Mouse (Mus musculus) kidney, adult 2 months (tissue): ENCODE measurements around the gene BC024978. TPM values are rescaled to one million over a fixed set of nuclear protein-coding genes. Genes with fewer than 3 reads are reported as not detected.

Experiments used
- DNase-seq: peaks from one replicate; pipeline ENCODE4 v3.0.0; 2021
- H3K27ac ChIP-seq: fragments of 200-500 bp; 2 replicates; pipeline ENCODE4 v1.5.1; 2012; ENCODE audit warnings: low read depth, low read length, control low read depth, inconsistent platforms; ENCODE audit not compliant: insufficient read depth
- H3K27me3 ChIP-seq: fragments of 200-500 bp; replicated peaks from 2 replicates; pipeline ENCODE4 v1.6.1; 2012; ENCODE audit warnings: mild to moderate bottlenecking, moderate library complexity, low read length, inconsistent platforms; ENCODE audit not compliant: control insufficient read depth, insufficient read depth
- H3K36me3 ChIP-seq: fragments of 200-500 bp; 2 replicates; pipeline ENCODE4 v1.6.1; 2012; ENCODE audit warnings: mild to moderate bottlenecking, moderate library complexity, low read length, inconsistent platforms; ENCODE audit not compliant: control insufficient read depth, insufficient read depth
- H3K4me1 ChIP-seq: fragments of 200-500 bp; 2 replicates; pipeline ENCODE4 v1.6.1; 2011; ENCODE audit warnings: low read length; ENCODE audit not compliant: control insufficient read depth, insufficient read depth
- H3K4me3 ChIP-seq: fragments of 200-500 bp; 2 replicates; pipeline ENCODE4 v1.5.1; 2011; ENCODE audit warnings: mild to moderate bottlenecking, low read depth, low read length, control low read depth; ENCODE audit not compliant: insufficient read depth
- CTCF ChIP-seq: fragments of 200-500 bp; conservative IDR thresholded peaks from 2 replicates; pipeline ENCODE4 v1.5.1; 2011; ENCODE audit warnings: low read depth, mild to moderate bottlenecking, control low read depth, low read length, moderate library complexity, mixed read lengths; ENCODE audit not compliant: insufficient read depth, insufficient read length
- POLR2A ChIP-seq: fragments of 200-500 bp; IDR thresholded peaks from one replicate; pipeline ENCODE4 v1.6.1; 2011; ENCODE audit warnings: low read depth, low read length, control low read depth
- WGBS: fragments of 180-500 bp; shearing (Covaris S2); methylation state at CpG from one replicate; pipeline ENCODE4 v1.1.7; 2018; 5-methylcytosine and 5-hydroxymethylcytosine counted together
- polyA plus RNA-seq: library from polyadenylated mRNA; depleted of rRNA; stranded (reverse); fragments of >200 nt; gene quantifications from 2 replicates; pipeline ENCODE4 v1.2.3, GENCODE M21; 2012; rRNA removed

The BC024978 gene
- polyA plus RNA-seq, 1 experiment = 9.6 TPM

- no peaks in the 10 kb centered on the region for H3K36me3 ChIP-seq
- TF ChIP-seq POLR2A (no peak), CTCF (no peak)
- H3K27me3 ChIP-seq = no peaks in the 10 kb centered on the region
- no peaks in the 10 kb centered on the region for H3K4me1 ChIP-seq
- no peak overlapping the region for H3K27ac ChIP-seq
- no peak overlapping the region for H3K4me3 ChIP-seq
- DNase-seq = no peak
- 79% methylated on average over 6 of the region's 6 CpGs for WGBS
Measured at GRCm38 (mm10) chr7:27251946-27252345, 56.4 kb downstream of the BC024978 start.

GRCm38 (mm10) chr7:27255721-27256120, 60.1 kb downstream of the BC024978 start:
- Histone ChIP-seq H3K27ac (no peak overlapping the region), H3K27me3 (no peaks in the 10 kb centered on the region), H3K36me3 (no peaks in the 10 kb centered on the region), H3K4me1 (peaks cover 4% of the 10 kb centered on the region), H3K4me3 (no peak overlapping the region)
- 52% methylated on average over 3 of the region's 3 CpGs for WGBS
- TF ChIP-seq POLR2A (no peak), CTCF (peak; percentile 80)
- peak; percentile 78 for DNase-seq

DNA sequence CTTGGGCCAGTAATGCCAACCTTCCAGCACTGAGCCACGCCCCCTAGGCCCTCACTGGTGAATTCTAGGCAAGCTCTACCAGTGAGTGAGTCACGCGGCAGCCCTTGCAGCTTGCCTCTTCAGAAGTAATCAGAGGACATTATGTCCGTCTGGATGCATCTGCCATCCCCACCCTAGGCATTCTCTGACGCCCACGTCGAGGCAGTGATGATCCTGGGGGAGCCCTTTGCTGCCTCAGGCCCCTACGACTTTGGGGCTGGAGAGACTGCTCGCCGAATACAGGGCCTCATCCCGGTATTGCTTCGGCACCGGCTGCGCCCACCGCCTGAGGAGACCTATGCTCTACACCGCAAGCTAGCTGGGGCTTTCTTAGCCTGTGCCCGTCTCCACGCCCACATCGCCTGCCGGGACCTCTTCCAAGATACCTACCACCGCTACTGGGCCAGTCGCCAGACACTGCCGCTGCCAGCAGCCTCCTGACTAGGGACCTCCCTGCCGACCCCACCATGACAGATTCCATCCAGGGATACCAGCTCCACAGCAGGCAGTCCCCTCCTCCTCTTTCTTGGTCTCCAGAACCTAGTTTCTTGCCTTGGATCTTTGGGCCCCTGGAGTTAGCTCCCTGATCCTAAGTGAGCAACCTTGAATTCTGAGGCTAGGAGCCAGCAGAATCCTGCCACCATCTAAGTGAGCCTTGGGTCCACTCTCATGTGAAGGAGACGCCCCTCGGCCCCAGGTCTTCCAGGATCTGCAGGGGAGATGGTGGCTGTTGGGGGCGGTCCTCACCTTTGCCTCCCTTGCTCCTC, 61.7 kb downstream of the BC024978 start:
- peak; percentile 59 for DNase-seq
- Histone ChIP-seq H3K27me3 (no peaks in the 10 kb centered on the region), H3K4me3 (no peak overlapping the region), H3K4me1 (peaks cover 4% of the 10 kb centered on the region), H3K36me3 (no peaks in the 10 kb centered on the region), H3K27ac (no peak overlapping the region)
- TF ChIP-seq POLR2A = no peak
- TF ChIP-seq CTCF = no peak
- WGBS = 38% methylated on average over 27 of the region's 27 CpGs

DNA sequence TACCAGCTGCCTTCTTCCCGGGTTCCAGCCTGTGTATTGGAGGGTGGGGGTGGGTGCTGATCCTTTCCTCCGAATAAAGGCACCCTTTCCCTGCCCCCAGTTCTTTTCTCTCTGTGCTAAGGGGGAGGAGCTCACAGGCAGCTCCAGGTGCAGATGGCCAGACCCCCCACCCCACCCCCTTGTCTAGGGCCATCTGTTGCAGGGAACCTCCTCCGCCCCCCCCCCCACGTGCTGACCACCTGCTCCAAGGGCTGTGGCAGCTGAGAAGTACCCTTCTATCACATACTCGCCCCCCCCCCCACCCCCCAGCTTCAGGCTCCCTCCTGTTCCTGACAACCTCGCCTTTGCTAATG, 62.2 kb downstream of the BC024978 start:
- Histone ChIP-seq H3K27ac (peak overlapping the region; percentile 34; the same call in 1 of the 2 replicates), H3K36me3 (no peaks in the 10 kb centered on the region), H3K27me3 (no peaks in the 10 kb centered on the region), H3K4me1 (peaks cover 4% of the 10 kb centered on the region), H3K4me3 (peak overlapping the region; percentile 81)
- WGBS = 7% methylated on average over 5 of the region's 6 CpGs
- TF ChIP-seq CTCF (no peak), POLR2A (no peak)
- no peak for DNase-seq

GRCm38 (mm10) chr7:27258205-27258899, 62.8 kb downstream of the BC024978 start, which contains the start of gene Numbl:
Gene Numbl, plus strand, starts transcription at chr7:27258433.
- 1% methylated on average over 47 of the region's 47 CpGs for WGBS
- DNase-seq = peak; percentile 95
- no peaks in the 10 kb centered on the region for H3K36me3 ChIP-seq
- no peaks in the 10 kb centered on the region for H3K27me3 ChIP-seq
- TF ChIP-seq CTCF (no peak), POLR2A (no peak)
- H3K4me3 ChIP-seq = peak within 1 kb of the TSS; percentile 81
- H3K4me1 ChIP-seq = peaks cover 4% of the 10 kb centered on the region
- H3K27ac ChIP-seq = peak within 1 kb of the TSS; percentile 78

DNA sequence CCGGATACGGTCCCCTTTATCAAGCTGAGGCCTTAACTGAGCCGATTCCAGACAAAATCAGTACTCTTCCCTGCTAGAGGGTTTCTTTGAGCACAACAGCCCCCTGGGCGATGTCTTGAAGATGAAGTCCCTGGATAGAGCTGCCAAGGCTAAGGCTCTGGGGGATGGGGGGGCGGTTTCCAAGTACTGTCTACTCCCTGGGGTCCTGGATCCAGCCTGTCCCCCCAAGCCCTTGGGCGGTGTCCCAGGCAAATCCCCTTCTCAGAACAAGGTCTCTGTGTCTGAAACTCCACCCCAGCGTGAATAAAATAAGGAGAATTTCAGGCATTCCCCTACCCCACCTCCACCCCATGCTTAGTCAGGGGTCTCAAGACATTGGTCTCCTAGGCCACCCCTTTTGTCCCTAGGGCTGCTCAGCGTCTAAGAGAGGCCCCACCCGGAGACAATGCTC, 63.7 kb downstream of the BC024978 start:
- no peak for DNase-seq
- Histone ChIP-seq H3K27ac (no peak overlapping the region), H3K4me1 (peaks cover 4% of the 10 kb centered on the region), H3K36me3 (no peaks in the 10 kb centered on the region), H3K4me3 (peak overlapping the region; percentile 58; the same call in 1 of the 2 replicates), H3K27me3 (no peaks in the 10 kb centered on the region)
- 20% methylated on average over 9 of the region's 9 CpGs for whole genome bisulfite sequencing
- no peak for TF ChIP-seq CTCF
- no peak for TF ChIP-seq POLR2A

- Histone ChIP-seq H3K27me3 (no peaks in the 10 kb centered on the region), H3K36me3 (no peaks in the 10 kb centered on the region), H3K4me1 (peaks cover 4% of the 10 kb centered on the region), H3K27ac (no peak overlapping the region), H3K4me3 (no peak overlapping the region)
- 37% methylated on average over 5 of the region's 5 CpGs for WGBS
- TF ChIP-seq POLR2A = no peak
- no peak for TF ChIP-seq CTCF
- no peak for DNase-seq
Measured at GRCm38 (mm10) chr7:27259771-27260170, 64.2 kb downstream of the BC024978 start.

Other genes starting within 250 kb of the BC024978 start
- not detected in 2 replicates for gene Cyp2a12, start 166.7 kb upstream of the BC024978 start, polyA plus RNA-seq
- gene Cyp2f2, start 75.9 kb upstream of the BC024978 start, polyA plus RNA-seq = 5.3 and 6.5 TPM in 2 replicates
- gene Cyp2t4, start 42.1 kb upstream of the BC024978 start, polyA plus RNA-seq = not detected in 2 replicates
- gene Egln2, start 29.0 kb upstream of the BC024978 start, polyA plus RNA-seq = 84.9 and 93.7 TPM in 2 replicates
- 55.9 and 57.4 TPM in 2 replicates for gene Rab4b, start 16.9 kb upstream of the BC024978 start, polyA plus RNA-seq
- gene Gm21983, start 14.7 kb upstream of the BC024978 start, polyA plus RNA-seq = not detected in 2 replicates
- gene Mia, start 14.6 kb upstream of the BC024978 start, polyA plus RNA-seq = 6.4 and 7.7 TPM in 2 replicates
- gene Snrpa, start 490 bp downstream of the BC024978 start, polyA plus RNA-seq = 127 and 131 TPM in 2 replicates
- 6.8 and 7.0 TPM in 2 replicates for gene Itpkc, start 32.9 kb downstream of the BC024978 start, polyA plus RNA-seq
- 43.1 and 50.3 TPM in 2 replicates for gene Coq8b, start 37.2 kb downstream of the BC024978 start, polyA plus RNA-seq
- gene Numbl, start 62.7 kb downstream of the BC024978 start, polyA plus RNA-seq = 6.0 and 7.9 TPM in 2 replicates
- 76.9 and 84.7 TPM in 2 replicates for gene Ltbp4, start 141.9 kb downstream of the BC024978 start, polyA plus RNA-seq
- gene Shkbp1, start 160.2 kb downstream of the BC024978 start, polyA plus RNA-seq = 39.2 and 45.5 TPM in 2 replicates
- gene Gm20479, start 161.6 kb downstream of the BC024978 start, polyA plus RNA-seq = 0.39 TPM in 1 of 2 replicates, not detected in the other